ENCODE assay signal across 11 mouse cellular contexts in genomic region chr14:36198396-36198795, GRCm38 (mm10).
"Had no signal": no experiment of that assay in that cellular context is flagged by ENCODE, and none has a peak within 500 bp of the region (broad histone marks: within the 10 kb centered on the region; RNA-seq: fewer than 3 reads in every experiment).

No protein-coding gene starts in this region.

- DNase-seq: kidney, adult 11 months; kidney, adult 8-10 months; kidney, postnatal 10 days; kidney, postnatal 36 days; liver, embryonic 13.5 days; lung, adult 2 months; lung, postnatal 14 days; retina, postnatal 1 day; thymus, adult 2 months; thymus, postnatal 14 days; thymus, postnatal 4 days had no signal
